In the genomic region with DNA sequence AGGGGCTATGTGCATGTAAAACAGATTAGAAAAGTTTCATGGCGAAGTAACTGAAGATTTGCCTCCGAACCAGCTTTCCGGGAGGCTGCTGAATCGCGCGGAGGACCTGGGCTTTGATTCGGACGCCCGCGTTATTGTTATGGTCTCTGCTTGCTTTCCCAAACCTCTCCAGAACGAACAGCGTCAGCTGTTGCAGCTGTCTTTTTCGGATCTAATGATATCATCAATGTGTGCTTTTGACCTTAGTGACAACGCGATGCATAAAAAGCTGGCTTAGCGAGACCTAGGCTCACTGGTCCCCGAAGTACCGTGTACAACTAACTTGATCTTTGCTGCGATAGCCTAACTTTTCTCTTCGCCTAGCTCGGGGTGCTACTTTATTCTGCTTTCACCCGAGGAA, we compare ENCODE assay signal across 8 mouse cellular contexts. TPM values are rescaled to one million over a fixed set of nuclear protein-coding genes. Genes with fewer than 3 reads are reported as not detected.
DNase-seq lines count a peak whose midpoint lies in the region; ATAC-seq and TF ChIP-seq lines count a peak whose summit lies in the region.

No protein-coding gene starts in this region.

- H3K36me3 ChIP-seq in forebrain, embryonic 12.5 days (replicated peaks): no peaks in the 10 kb centered on the region
- no peaks in the 10 kb centered on the region for H3K36me3 ChIP-seq in limb, embryonic 15.5 days
- H3K36me3 ChIP-seq in small intestine, adult 2 months (ENCODE audit: control insufficient read depth, insufficient read depth, low read length): no peaks in the 10 kb centered on the region

- ATAC-seq in CD4-positive, CD25-positive, alpha-beta regulatory T cell, adult 4 months: peak; percentile 13
- ATAC-seq in forebrain, embryonic 12.5 days (ENCODE audit: low FRiP score): peak; percentile 4; the same call in 1 of the 2 replicates
- ATAC-seq in limb, embryonic 15.5 days (ENCODE audit: insufficient number of reproducible peaks, low FRiP score, low TSS enrichment, low read depth): no peak

- H3K27ac ChIP-seq in forebrain, embryonic 12.5 days: no peak overlapping the region
- H3K27ac ChIP-seq in limb, embryonic 15.5 days: peak overlapping the region; percentile 77
- H3K27ac ChIP-seq in small intestine, adult 2 months (ENCODE audit: insufficient read depth, low read depth, low read length): no peak overlapping the region

- TF ChIP-seq POLR2A in small intestine, adult 2 months (IDR thresholded peaks at IDR 0.05; ENCODE audit: low read depth, low read length): no peak

- no peaks in the 10 kb centered on the region for H3K9me3 ChIP-seq in forebrain, embryonic 12.5 days
- no peaks in the 10 kb centered on the region for H3K9me3 ChIP-seq in limb, embryonic 15.5 days

- peaks cover 62% of the 10 kb centered on the region for H3K4me1 ChIP-seq in forebrain, embryonic 12.5 days
- peaks cover 75% of the 10 kb centered on the region for H3K4me1 ChIP-seq in limb, embryonic 15.5 days
- peaks cover 8% of the 10 kb centered on the region for H3K4me1 ChIP-seq in small intestine, adult 2 months (ENCODE audit: control insufficient read depth, insufficient read depth, insufficient read length, low read length)

- peak; percentile 48 for DNase-seq in embryo, embryonic 10 days (ENCODE audit: low spot score)
- no peak for DNase-seq in embryo, embryonic 9.5 days (ENCODE audit: extremely low spot score)
- DNase-seq in thymus, adult 18-20 months: no peak
- DNase-seq in gastrocnemius, postnatal 10 days: no peak

- H3K9ac ChIP-seq in forebrain, embryonic 12.5 days: no peak overlapping the region
- H3K9ac ChIP-seq in limb, embryonic 15.5 days: no peak overlapping the region

- WGBS in forebrain, embryonic 12.5 days: under 1% methylated on average over 22 of the region's 22 CpGs
- WGBS in limb, embryonic 15.5 days: under 1% methylated on average over 22 of the region's 22 CpGs
- WGBS in small intestine, adult 2 months: under 1% methylated on average over 22 of the region's 22 CpGs

- H3K27me3 ChIP-seq in forebrain, embryonic 12.5 days: peaks cover 97% of the 10 kb centered on the region
- peaks cover 89% of the 10 kb centered on the region for H3K27me3 ChIP-seq in limb, embryonic 15.5 days
- H3K27me3 ChIP-seq in small intestine, adult 2 months (ENCODE audit: control insufficient read depth, insufficient read depth, low read length): peaks cover 87% of the 10 kb centered on the region

- no peak for TF ChIP-seq CTCF in small intestine, adult 2 months (IDR thresholded peaks at IDR 0.05; ENCODE audit: extremely low read depth, insufficient read length, insufficient replicate concordance, low read depth, low read length)

- peak overlapping the region; percentile 76 for H3K4me2 ChIP-seq in forebrain, embryonic 12.5 days
- peak overlapping the region; percentile 93 for H3K4me2 ChIP-seq in limb, embryonic 15.5 days

- peak overlapping the region; percentile 46 for H3K4me3 ChIP-seq in forebrain, embryonic 12.5 days (replicated peaks)
- H3K4me3 ChIP-seq in limb, embryonic 15.5 days: peak overlapping the region; percentile 48
- peak overlapping the region; percentile 63 for H3K4me3 ChIP-seq in small intestine, adult 2 months (ENCODE audit: low read depth, low read length)

RNA-seq across cellular contexts. Expression of gene 4930412O13Rik, which starts 2.0 kb away (rescaled TPM):
- polyA plus RNA-seq in CD4-positive, CD25-positive, alpha-beta regulatory T cell, adult 4 months (2017; shearing (Covaris generic)): 1 to 10 TPM in 1 of 2 experiments, under 1 TPM in 1; 0.66 to 1.9 TPM
- polyA plus RNA-seq in forebrain, embryonic 12.5 days (2016; fragmentation: Nextera tagmentation; extraction: Ambion mirVana): 0.45 TPM in 1 of 2 replicates, not detected in the other
- not detected in 2 replicates for polyA plus RNA-seq in limb, embryonic 15.5 days (2015; fragmentation: Nextera tagmentation; extraction: Ambion mirVana)
- polyA plus RNA-seq in small intestine, adult 2 months (2012; rRNA removed): not detected in 2 replicates
- not detected for total RNA-seq in gastrocnemius, postnatal 10 days (2021)

RNA-seq across cellular contexts. Expression of gene 9230102O04Rik, which starts 10.2 kb away (rescaled TPM):
- polyA plus RNA-seq in CD4-positive, CD25-positive, alpha-beta regulatory T cell, adult 4 months (2017; shearing (Covaris generic)): under 1 TPM in 1 of 2 experiments, not detected in 1; 0.81 TPM
- polyA plus RNA-seq in forebrain, embryonic 12.5 days (2016; fragmentation: Nextera tagmentation; extraction: Ambion mirVana): 0.50 TPM in 1 of 2 replicates, not detected in the other
- not detected in 2 replicates for polyA plus RNA-seq in limb, embryonic 15.5 days (2015; fragmentation: Nextera tagmentation; extraction: Ambion mirVana)
- not detected in 2 replicates for polyA plus RNA-seq in small intestine, adult 2 months (2012; rRNA removed)
- total RNA-seq in gastrocnemius, postnatal 10 days (2021): not detected

RNA-seq across cellular contexts. Expression of gene Gata3, which starts 10.7 kb away (rescaled TPM):
- 100 to 1,000 TPM; 136 to 163 TPM for polyA plus RNA-seq in CD4-positive, CD25-positive, alpha-beta regulatory T cell, adult 4 months (2017; shearing (Covaris generic))
- polyA plus RNA-seq in forebrain, embryonic 12.5 days (2016; fragmentation: Nextera tagmentation; extraction: Ambion mirVana): 3.2 and 10.9 TPM in 2 replicates
- polyA plus RNA-seq in limb, embryonic 15.5 days (2015; fragmentation: Nextera tagmentation; extraction: Ambion mirVana): 38.8 and 41.4 TPM in 2 replicates
- polyA plus RNA-seq in small intestine, adult 2 months (2012; rRNA removed): 0.77 and 2.3 TPM in 2 replicates
- total RNA-seq in gastrocnemius, postnatal 10 days (2021): under 1 TPM; 0.19 to 0.23 TPM
